Mouse (Mus musculus) stomach, embryonic 16.5 days (tissue): ENCODE measurements around the gene Gm21833. TPM values are rescaled to one million over a fixed set of nuclear protein-coding genes. Genes with fewer than 3 reads are reported as not detected.
"Not testable (repeated sequence)": the region's sequence is repeated elsewhere in the genome, so short reads cannot be mapped to it uniquely, and the experiment has no call there.

Experiments
- ATAC-seq: fragments of 200-750 bp; cut with Nextera tagmentation; 2 replicates; pipeline ENCODE4 v1.8.0; 2017; ENCODE audit warnings: moderate number of reproducible peaks, moderate TSS enrichment; ENCODE audit not compliant: insufficient read depth, low FRiP score
- H3K27ac ChIP-seq: fragments of 300-500 bp; sonication (generic); 2 replicates; pipeline ENCODE4 v1.5.1; 2014; ENCODE audit warnings: low read length
- H3K27me3 ChIP-seq: fragments of 300-500 bp; sonication (generic); 2 replicates; pipeline ENCODE4 v1.6.1; 2014; ENCODE audit warnings: low read length, control low read depth, mixed read lengths; ENCODE audit not compliant: control insufficient read depth, insufficient read depth
- H3K36me3 ChIP-seq: fragments of 300-500 bp; sonication (generic); 2 replicates; pipeline ENCODE4 v1.6.1; 2014; ENCODE audit warnings: low read length; ENCODE audit not compliant: control insufficient read depth, insufficient read depth
- H3K4me1 ChIP-seq: fragments of 300-500 bp; sonication (generic); 2 replicates; pipeline ENCODE4 v1.6.1; 2014; ENCODE audit warnings: low read length, control low read depth, mixed read lengths; ENCODE audit not compliant: control insufficient read depth, insufficient read depth
- H3K4me2 ChIP-seq: fragments of 300-500 bp; sonication (generic); 2 replicates; pipeline ENCODE4 v1.6.1; 2014; ENCODE audit warnings: low read depth, low read length, mixed read lengths
- H3K4me3 ChIP-seq: fragments of 300-500 bp; sonication (generic); replicated peaks from 2 replicates; pipeline ENCODE4 v1.5.1; 2014; ENCODE audit warnings: mild to moderate bottlenecking, low read length
- H3K9ac ChIP-seq: fragments of 300-500 bp; sonication (generic); 2 replicates; pipeline ENCODE4 v1.6.1; 2014; ENCODE audit warnings: low read length
- H3K9me3 ChIP-seq: fragments of 300-500 bp; sonication (generic); replicated peaks from 2 replicates; pipeline ENCODE4 v1.6.1; 2016; ENCODE audit warnings: low read length, control low read depth; ENCODE audit not compliant: control insufficient read depth
- WGBS: fragments of 180-500 bp; shearing (Covaris S2); extraction: QIAGEN DNeasy Blood & Tissue Kit; methylation state at CpG from one replicate; pipeline ENCODE4 v1.1.7; 2014; 5-methylcytosine and 5-hydroxymethylcytosine counted together
- polyA plus RNA-seq: library from polyadenylated mRNA; unstranded; fragments of >200 nt; fragmentation: Nextera tagmentation; extraction: Ambion mirVana; gene quantifications from 2 replicates; pipeline ENCODE4 v1.2.1, GENCODE M21; 2015

Gm21833 gene
- polyA plus RNA-seq, result not detected in 2 replicates

DNA sequence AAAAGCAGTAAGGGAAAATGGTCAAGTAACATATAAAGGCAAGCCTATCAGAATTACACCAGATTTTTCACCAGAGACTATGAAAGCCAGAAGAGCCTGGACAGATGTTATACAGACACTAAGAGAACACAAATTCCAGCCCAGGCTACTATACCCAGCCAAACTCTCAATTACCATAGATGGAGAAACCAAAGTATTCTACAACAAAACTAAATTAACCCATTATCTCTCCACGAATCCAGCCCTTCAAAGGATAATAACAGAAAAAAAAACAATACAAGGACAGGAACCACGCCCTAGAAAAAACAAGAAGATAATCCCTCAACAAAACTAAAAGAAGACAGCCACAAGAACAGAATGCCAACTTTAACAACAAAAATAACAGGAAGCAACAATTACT, at the start of gene Gm21833:
TSS of gene Gm21833 (plus strand) at position 301 of the 400 bp plus-strand sequence.
- not testable (repeated sequence) for H3K27ac ChIP-seq, H3K27me3 ChIP-seq, H3K4me3 ChIP-seq, H3K9me3 ChIP-seq, H3K4me1 ChIP-seq, H3K36me3 ChIP-seq, H3K9ac ChIP-seq, ATAC-seq, H3K4me2 ChIP-seq
- WGBS, result 74% methylated on average over 2 of the region's 2 CpGs

DNA sequence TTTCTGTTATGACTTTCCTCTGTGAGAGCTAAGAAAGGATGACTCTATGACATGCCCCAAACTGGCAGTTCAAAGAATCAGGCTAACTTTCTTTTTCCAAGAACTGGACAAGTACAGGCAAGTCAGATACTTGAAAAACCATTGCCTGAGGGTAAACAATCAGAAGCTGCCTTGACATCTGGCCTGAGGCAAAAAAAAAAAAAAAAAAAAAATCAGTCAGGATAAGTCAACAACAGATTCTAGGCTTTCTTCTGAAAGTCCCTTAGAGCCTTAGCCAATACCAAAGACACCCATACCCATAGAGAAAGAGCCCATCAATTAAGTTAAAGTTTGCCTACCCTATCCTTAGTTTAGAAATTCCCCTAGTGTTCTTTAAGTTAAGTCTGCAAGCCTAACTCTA, 38.7 kb upstream of the Gm21833 start:
- Histone ChIP-seq H3K27ac (no peak overlapping the region), H3K4me1 (no peaks in the 10 kb centered on the region), H3K4me3 (no peak overlapping the region), H3K9ac (no peak overlapping the region), H3K27me3 (no peaks in the 10 kb centered on the region), H3K4me2 (no peak overlapping the region), H3K9me3 (no peaks in the 10 kb centered on the region), H3K36me3 (no peaks in the 10 kb centered on the region)
- no peak for ATAC-seq

DNA sequence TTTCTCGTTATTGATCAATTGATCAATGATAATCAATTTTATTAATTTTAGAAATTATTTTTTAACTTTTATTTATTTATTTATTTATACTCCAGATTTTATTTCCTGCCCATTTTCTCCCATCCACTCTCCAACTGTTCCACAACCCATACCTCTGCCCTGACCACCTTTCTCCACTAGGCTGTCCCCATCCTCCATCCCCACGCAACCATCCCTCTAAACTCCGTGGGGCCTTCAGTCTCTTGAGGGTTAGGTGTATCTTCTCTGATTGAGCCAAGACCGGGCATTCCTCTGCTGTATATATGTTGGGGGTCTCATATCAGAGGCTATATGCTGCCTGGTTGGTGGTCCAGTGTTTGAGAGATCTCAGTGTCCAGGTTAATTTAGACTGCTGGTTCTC, 31.7 kb upstream of the Gm21833 start:
- no peak for ATAC-seq
- Histone ChIP-seq H3K4me3 (no peak overlapping the region), H3K36me3 (no peaks in the 10 kb centered on the region), H3K27ac (no peak overlapping the region), H3K4me2 (no peak overlapping the region), H3K9me3 (no peaks in the 10 kb centered on the region), H3K4me1 (no peaks in the 10 kb centered on the region), H3K9ac (no peak overlapping the region), H3K27me3 (no peaks in the 10 kb centered on the region)
- WGBS, result 83% methylated on average over 4 of the region's 4 CpGs

DNA sequence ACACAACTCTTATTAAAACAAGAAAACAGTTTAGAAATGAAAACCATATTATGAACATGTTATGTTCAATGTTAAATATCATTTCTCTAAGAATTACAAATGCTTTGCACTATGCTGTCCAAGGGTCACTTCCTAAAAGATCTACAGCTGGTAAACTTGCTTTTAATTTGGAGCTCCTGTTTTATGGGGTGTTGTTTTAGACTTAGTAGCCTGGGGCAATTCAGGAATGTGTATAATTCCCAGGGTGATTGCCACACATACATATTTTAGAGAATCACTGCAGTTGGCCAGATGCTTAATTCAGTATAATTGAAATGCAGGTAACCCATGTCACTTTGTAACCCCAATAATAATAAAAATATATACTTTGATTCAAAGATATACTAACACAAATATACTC, 12.9 kb upstream of the Gm21833 start:
- H3K4me2 ChIP-seq, result no peak overlapping the region

DNA sequence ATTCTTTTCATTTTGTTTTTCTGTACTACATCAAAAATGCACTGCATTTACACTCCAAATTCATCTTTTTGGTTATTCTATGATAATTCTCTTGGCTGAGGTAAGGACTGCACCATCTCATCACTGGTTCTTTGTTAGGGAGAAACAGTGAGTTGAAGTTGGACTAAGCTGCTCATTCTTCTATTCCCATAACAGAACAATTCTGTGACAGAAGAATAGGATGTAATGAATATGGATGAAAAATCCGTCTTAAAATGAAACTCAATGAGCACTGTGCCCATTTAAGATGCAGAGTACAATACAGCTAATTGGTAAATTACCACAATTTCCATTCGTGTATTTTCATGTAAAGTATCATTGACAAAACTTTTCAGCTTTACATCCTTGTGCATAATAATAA, 11.6 kb upstream of the Gm21833 start:
- no peak overlapping the region for H3K4me2 ChIP-seq
- H3K9ac ChIP-seq, result no peak overlapping the region
- no peak overlapping the region for H3K4me3 ChIP-seq
- no peaks in the 10 kb centered on the region for H3K36me3 ChIP-seq
- ATAC-seq, result no peak
- H3K9me3 ChIP-seq, result no peaks in the 10 kb centered on the region
- H3K27ac ChIP-seq, result no peak overlapping the region
- WGBS, result 71% methylated on average over 2 of the region's 2 CpGs
- no peaks in the 10 kb centered on the region for H3K4me1 ChIP-seq
- H3K27me3 ChIP-seq, result no peaks in the 10 kb centered on the region

More for the DNA sequence above, 12.9 kb upstream of the Gm21833 start:
- no peak overlapping the region for H3K4me3 ChIP-seq
- H3K9me3 ChIP-seq, result no peaks in the 10 kb centered on the region
- no peak overlapping the region for H3K27ac ChIP-seq
- no peak for ATAC-seq
- no peaks in the 10 kb centered on the region for H3K27me3 ChIP-seq
- H3K9ac ChIP-seq, result no peak overlapping the region
- H3K4me1 ChIP-seq, result no peaks in the 10 kb centered on the region
- no peaks in the 10 kb centered on the region for H3K36me3 ChIP-seq

DNA sequence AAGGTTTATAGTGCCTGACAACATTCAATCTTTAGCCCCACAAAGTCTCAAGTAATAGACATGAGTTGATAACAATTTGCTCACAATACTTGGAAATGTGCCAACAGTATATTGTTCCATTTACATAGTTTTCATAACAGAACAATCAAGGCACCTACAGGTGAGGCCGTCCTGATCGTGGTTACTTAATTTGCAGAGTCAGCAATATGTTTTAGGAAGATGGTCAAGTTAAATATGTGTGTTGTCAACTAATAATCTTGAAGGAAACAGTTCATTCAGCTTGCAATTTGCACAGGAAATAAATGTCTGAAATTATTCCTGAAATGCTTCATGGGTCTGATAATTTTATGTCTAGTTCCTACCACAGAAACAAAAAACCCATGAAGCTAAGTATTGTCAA, 27.6 kb downstream of the Gm21833 start:
- no peak overlapping the region for H3K4me2 ChIP-seq
- H3K4me1 ChIP-seq, result no peaks in the 10 kb centered on the region
- H3K9ac ChIP-seq, result no peak overlapping the region
- no peaks in the 10 kb centered on the region for H3K36me3 ChIP-seq
- H3K9me3 ChIP-seq, result no peaks in the 10 kb centered on the region
- 80% methylated on average over 2 of the region's 2 CpGs for WGBS
- H3K27me3 ChIP-seq, result no peaks in the 10 kb centered on the region
- no peak overlapping the region for H3K27ac ChIP-seq
- ATAC-seq, result no peak
- no peak overlapping the region for H3K4me3 ChIP-seq

DNA sequence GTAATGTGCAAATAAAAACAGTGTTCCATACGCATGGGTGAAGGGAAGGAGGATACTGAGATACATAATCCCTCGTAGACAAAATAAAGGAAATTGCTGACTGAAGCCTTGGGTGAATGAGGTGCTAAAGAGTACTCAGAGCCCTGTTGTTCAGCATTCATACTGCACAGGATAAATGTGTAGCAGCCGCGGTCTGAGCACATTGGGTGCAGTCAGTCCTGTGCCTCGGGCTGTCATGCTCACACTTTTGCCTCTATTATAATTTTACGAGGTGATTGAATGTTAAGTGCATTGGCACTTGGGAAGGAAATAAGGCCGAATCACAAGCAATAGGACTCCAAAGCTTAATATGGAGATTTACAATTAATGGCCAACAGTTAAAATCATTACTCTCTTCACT, 36.4 kb downstream of the Gm21833 start:
- WGBS, result 83% methylated on average over 7 of the region's 7 CpGs
- Histone ChIP-seq H3K9ac (no peak overlapping the region), H3K36me3 (no peaks in the 10 kb centered on the region), H3K27me3 (no peaks in the 10 kb centered on the region), H3K4me3 (no peak overlapping the region), H3K4me1 (no peaks in the 10 kb centered on the region), H3K9me3 (no peaks in the 10 kb centered on the region), H3K4me2 (no peak overlapping the region), H3K27ac (no peak overlapping the region)
- ATAC-seq, result no peak
